Mouse (Mus musculus) C2C12 (cell line): ENCODE results near the gene Mcu. TPM values are rescaled to one million over a fixed set of nuclear protein-coding genes. Genes with fewer than 3 reads are reported as not detected.

Source experiments
- H3K27me3 ChIP-seq: one replicate; pipeline ENCODE4 v1.6.1; 2011; ENCODE audit not compliant: control insufficient read depth, insufficient read depth, insufficient read length
- H3K36me3 ChIP-seq: one replicate; pipeline ENCODE4 v1.6.1; 2011; ENCODE audit not compliant: control insufficient read depth, insufficient read depth
- H3K4me3 ChIP-seq: one replicate; pipeline ENCODE4 v1.5.1; 2011; ENCODE audit warnings: mild to moderate bottlenecking, control low read depth; ENCODE audit not compliant: poor library complexity, insufficient read depth, severe bottlenecking
- H3K79me2 ChIP-seq: one replicate; pipeline ENCODE4 v1.6.1; 2011; ENCODE audit not compliant: control insufficient read depth, insufficient read depth
- H3K79me3 ChIP-seq: one replicate; pipeline ENCODE4 v1.6.1; 2011; ENCODE audit warnings: low read depth, control low read depth
- H3ac ChIP-seq: one replicate; pipeline ENCODE3; 2011; ENCODE audit warnings: low read depth; ENCODE audit not compliant: control insufficient read depth, insufficient read length
- CEBPB ChIP-seq: IDR thresholded peaks from one replicate; pipeline ENCODE4 v1.6.1; 2011; ENCODE audit warnings: low read depth, mild to moderate bottlenecking, control low read depth, moderate library complexity
- CTCF ChIP-seq: IDR thresholded peaks from one replicate; pipeline ENCODE4 v1.5.1; 2011; ENCODE audit not compliant: control insufficient read depth, insufficient read depth, insufficient read length
- FOSL1 ChIP-seq: IDR thresholded peaks from one replicate; pipeline ENCODE4 v1.8.0; 2011; ENCODE audit warnings: mild to moderate bottlenecking, low read length; ENCODE audit not compliant: poor library complexity, insufficient read depth, severe bottlenecking
- MAX ChIP-seq: IDR thresholded peaks from one replicate; pipeline ENCODE4 v1.6.1; 2011; ENCODE audit warnings: mild to moderate bottlenecking, control low read depth
- MYOD1 ChIP-seq: IDR thresholded peaks from one replicate; pipeline ENCODE4 v1.6.1; 2011; ENCODE audit warnings: low read depth; ENCODE audit not compliant: control insufficient read depth, insufficient read length
- MYOG ChIP-seq: IDR thresholded peaks from one replicate; pipeline ENCODE4 v1.6.1; 2011; ENCODE audit not compliant: control insufficient read depth, insufficient read length; ENCODE audit errors: extremely low read depth
- USF1 ChIP-seq: IDR thresholded peaks from one replicate; pipeline ENCODE4 v1.6.1; 2011; ENCODE audit warnings: low read depth, mild to moderate bottlenecking, control low read depth, moderate library complexity
- polyA plus RNA-seq: library from polyadenylated mRNA; unstranded; fragments of >200 nt; fragmentation: generic; extraction: Trizol; gene quantifications from one replicate; pipeline ENCODE4 v1.2.1, GENCODE M21; 2012; ENCODE audit warnings: missing spikeins

Gene Mcu
- polyA plus RNA-seq, 1 experiment, result 23.3 TPM

DNA sequence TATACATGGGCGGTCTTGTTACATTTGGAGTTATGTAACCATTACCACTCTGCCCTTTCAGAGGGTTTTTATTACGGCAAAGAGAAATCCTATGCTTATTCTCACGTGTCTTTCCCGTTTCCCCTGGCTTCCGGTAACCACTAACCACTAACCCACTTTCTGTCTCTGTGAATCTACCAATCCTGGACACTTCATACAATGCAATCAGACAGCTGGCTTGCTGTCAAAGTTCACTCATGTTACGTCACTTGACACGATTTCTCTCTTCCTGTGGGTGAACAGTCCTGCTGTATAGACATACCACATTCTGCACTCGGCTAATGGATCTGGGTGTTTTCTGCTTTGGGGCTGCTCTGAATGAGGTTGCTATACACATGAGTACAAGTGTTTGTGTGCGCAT lies 73.1 kb downstream of the Mcu start:
- H3K4me3 ChIP-seq, result no peak overlapping the region
- no peaks in the 10 kb centered on the region for H3K27me3 ChIP-seq
- H3K36me3 ChIP-seq, result peaks cover 11% of the 10 kb centered on the region
- no peak overlapping the region for H3ac ChIP-seq
- peaks cover 58% of the 10 kb centered on the region for H3K79me2 ChIP-seq
- TF ChIP-seq MAX, result no peak
- no peak for TF ChIP-seq MYOD1
- no peak for TF ChIP-seq FOSL1
- TF ChIP-seq MYOG, result no peak
- TF ChIP-seq CEBPB, result no peak
- TF ChIP-seq CTCF, result no peak
- H3K79me3 ChIP-seq, result peaks cover 28% of the 10 kb centered on the region

DNA sequence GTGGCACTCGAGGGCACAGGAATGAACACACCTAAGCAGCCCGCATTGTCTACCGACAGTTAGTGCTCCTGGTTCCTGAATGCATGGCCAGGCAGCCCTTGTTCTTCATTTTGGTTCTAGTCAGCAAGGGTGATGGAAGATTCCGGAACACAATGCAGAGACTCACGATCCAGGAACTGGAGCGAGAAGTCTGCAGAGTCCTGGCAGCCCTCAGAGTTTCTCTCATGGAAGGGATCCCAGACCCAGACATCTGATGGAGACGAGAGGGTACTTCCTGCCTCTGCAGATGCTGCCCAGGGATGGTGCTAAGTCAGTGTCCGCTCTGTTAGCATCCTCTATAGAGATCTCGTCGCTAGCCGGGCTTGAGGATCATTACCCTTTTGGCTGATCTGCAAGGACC lies 75.0 kb downstream of the Mcu start:
- no peak overlapping the region for H3K4me3 ChIP-seq
- TF ChIP-seq MYOD1, result no peak
- TF ChIP-seq CTCF, result no peak
- no peak for TF ChIP-seq USF1
- no peak for TF ChIP-seq MAX
- no peak for TF ChIP-seq MYOG
- no peak for TF ChIP-seq FOSL1
- no peak for TF ChIP-seq CEBPB
- no peaks in the 10 kb centered on the region for H3K27me3 ChIP-seq

DNA sequence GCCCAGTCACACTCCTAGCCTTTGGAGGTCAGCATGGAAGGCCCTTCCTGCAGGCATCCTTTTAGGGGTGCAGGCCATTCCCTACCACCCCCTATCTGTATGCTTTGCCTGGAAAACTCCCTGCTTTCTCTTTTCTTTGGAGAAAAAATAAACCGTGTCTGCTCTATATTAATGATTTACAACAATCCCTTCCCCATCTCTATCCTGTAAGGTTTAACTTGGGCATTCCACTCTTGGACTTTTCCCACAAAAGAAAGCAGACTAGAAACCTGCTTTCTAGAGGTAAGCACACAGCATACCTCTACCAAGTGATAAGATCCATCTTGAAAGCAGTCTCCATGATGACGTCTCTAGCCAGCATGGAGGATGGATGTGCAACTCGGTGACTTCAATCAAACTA lies 75.9 kb downstream of the Mcu start:
- Histone ChIP-seq H3K36me3 (peaks cover 9% of the 10 kb centered on the region), H3K4me3 (no peak overlapping the region), H3ac (no peak overlapping the region), H3K79me2 (peaks cover 57% of the 10 kb centered on the region), H3K79me3 (peaks cover 29% of the 10 kb centered on the region), H3K27me3 (no peaks in the 10 kb centered on the region)
- no peak for TF ChIP-seq FOSL1
- no peak for TF ChIP-seq MYOD1
- TF ChIP-seq MYOG, result no peak
- no peak for TF ChIP-seq CEBPB
- no peak for TF ChIP-seq USF1

More for the DNA sequence above, 75.0 kb downstream of the Mcu start:
- H3ac ChIP-seq, result no peak overlapping the region
- peaks cover 23% of the 10 kb centered on the region for H3K79me3 ChIP-seq
- H3K79me2 ChIP-seq, result peaks cover 56% of the 10 kb centered on the region
- peaks cover 11% of the 10 kb centered on the region for H3K36me3 ChIP-seq

DNA sequence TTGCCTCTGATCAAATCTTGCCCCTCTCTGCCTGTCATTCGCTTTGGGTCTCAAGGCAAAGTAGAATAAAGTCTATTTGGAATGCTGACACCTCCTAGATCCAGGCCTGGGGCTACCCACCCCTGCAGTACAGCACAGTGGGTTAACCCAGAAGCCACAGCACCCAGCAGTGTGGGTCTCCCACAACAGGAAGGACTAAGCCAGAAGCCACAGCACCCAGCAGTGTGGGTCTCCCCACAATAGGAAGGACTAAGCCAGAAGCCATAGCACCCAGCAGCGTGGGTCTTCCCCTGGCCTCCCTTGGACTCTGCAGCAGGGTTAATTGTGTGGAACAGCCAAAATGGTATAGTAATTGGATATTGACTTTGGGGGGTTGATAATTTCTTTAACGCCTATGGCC lies 76.4 kb downstream of the Mcu start:
- H3K4me3 ChIP-seq, result no peak overlapping the region
- H3K79me3 ChIP-seq, result peaks cover 31% of the 10 kb centered on the region
- no peak overlapping the region for H3ac ChIP-seq
- H3K36me3 ChIP-seq, result peaks cover 14% of the 10 kb centered on the region
- H3K27me3 ChIP-seq, result no peaks in the 10 kb centered on the region
- TF ChIP-seq CEBPB, result no peak
- TF ChIP-seq MYOD1, result no peak
- TF ChIP-seq CTCF, result no peak
- no peak for TF ChIP-seq FOSL1
- peaks cover 57% of the 10 kb centered on the region for H3K79me2 ChIP-seq

DNA sequence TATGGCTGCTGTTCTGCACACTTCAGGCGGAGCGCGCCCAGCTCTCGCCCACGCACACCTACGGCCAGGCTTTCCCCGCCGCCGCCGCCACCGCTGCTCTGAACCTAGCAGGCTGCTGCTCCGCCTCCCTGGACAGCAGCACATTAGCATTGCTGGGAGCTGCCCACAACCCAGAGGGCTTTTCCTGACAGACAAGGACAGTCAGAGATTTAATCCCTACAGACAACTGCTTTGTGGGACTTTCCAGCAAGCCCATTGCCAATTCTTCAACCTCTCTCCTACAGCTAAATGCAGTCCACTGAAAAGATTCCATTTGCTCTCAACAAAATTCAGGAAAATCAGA lies 77.0 kb downstream of the Mcu start:
- H3K4me3 ChIP-seq, result no peak overlapping the region
- peaks cover 57% of the 10 kb centered on the region for H3K79me2 ChIP-seq
- no peak overlapping the region for H3ac ChIP-seq
- H3K27me3 ChIP-seq, result no peaks in the 10 kb centered on the region
- TF ChIP-seq MAX, result no peak
- no peak for TF ChIP-seq MYOG
- no peak for TF ChIP-seq MYOD1
- no peak for TF ChIP-seq FOSL1
- TF ChIP-seq CEBPB, result no peak
- TF ChIP-seq USF1, result no peak
- no peak for TF ChIP-seq CTCF
- peaks cover 30% of the 10 kb centered on the region for H3K79me3 ChIP-seq
- H3K36me3 ChIP-seq, result peaks cover 19% of the 10 kb centered on the region

DNA sequence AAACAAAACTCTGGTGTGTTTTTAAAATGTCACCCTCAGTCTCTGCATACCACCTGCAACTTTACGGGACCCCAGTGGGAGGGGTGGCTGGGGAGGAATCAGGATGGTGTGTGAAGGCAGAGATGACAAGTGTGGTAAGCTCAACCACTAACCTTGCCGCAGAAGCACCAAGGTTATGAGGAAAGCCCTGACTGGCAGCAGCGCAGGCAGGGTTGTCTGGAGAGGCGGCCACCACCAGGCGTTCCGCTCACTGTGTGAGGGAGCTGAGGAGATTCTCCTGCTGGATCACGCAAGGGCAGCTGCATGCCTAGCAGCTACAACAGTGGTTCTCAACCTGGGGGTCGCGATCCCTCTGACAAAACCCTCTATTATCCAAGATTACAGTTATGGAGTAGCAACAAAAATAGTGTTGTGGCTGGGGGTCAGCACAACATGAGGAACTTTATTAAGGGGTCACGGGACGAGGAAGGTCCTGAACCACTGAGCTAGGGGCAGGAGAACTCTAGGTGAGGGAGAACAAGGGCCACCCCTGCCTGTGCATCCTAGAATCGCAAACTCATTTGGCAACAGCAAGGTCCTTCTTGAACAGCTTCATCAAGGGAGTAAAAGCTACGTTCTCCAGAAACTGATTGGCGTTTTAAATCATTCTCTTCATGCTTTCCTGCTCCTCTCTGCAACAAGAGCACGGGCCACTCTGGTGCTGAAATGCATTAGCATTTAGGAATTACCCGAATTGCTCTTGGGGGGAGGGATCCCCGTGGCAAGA lies 77.5 kb downstream of the Mcu start:
- Histone ChIP-seq H3K27me3 (no peaks in the 10 kb centered on the region), H3ac (no peak overlapping the region), H3K4me3 (no peak overlapping the region), H3K79me3 (peaks cover 33% of the 10 kb centered on the region), H3K79me2 (peaks cover 62% of the 10 kb centered on the region), H3K36me3 (peaks cover 23% of the 10 kb centered on the region)
- TF ChIP-seq FOSL1 (no peak), MAX (no peak), MYOG (no peak), USF1 (no peak), MYOD1 (no peak), CTCF (no peak), CEBPB (no peak)
